Mouse (Mus musculus) heart, embryonic 12.5 days (tissue): ENCODE data around the gene 1700056E22Rik. TPM values are rescaled to one million over a fixed set of nuclear protein-coding genes. Genes with fewer than 3 reads are reported as not detected.
A peak's percentile ranks its signal among the peaks of the same experiment; 100 is the strongest.

Experiments used
- ATAC-seq: fragments of 200-750 bp; cut with Nextera tagmentation; 2 replicates; pipeline ENCODE4 v1.8.0; 2017; ENCODE audit warnings: moderate TSS enrichment, moderate library complexity; ENCODE audit not compliant: insufficient number of reproducible peaks, low FRiP score
- H3K27ac ChIP-seq: fragments of 300-500 bp; sonication (generic); 2 replicates; pipeline ENCODE4 v1.5.1; 2016; ENCODE audit warnings: mild to moderate bottlenecking, moderate library complexity; ENCODE audit not compliant: poor library complexity, severe bottlenecking
- H3K27me3 ChIP-seq: fragments of 300-500 bp; sonication (generic); replicated peaks from 2 replicates; pipeline ENCODE4 v1.6.1; 2016; ENCODE audit warnings: mild to moderate bottlenecking, moderate library complexity
- H3K36me3 ChIP-seq: fragments of 300-500 bp; sonication (generic); 2 replicates; pipeline ENCODE4 v1.6.1; 2016; ENCODE audit warnings: mild to moderate bottlenecking, moderate library complexity
- H3K4me1 ChIP-seq: fragments of 300-500 bp; sonication (generic); replicated peaks from 2 replicates; pipeline ENCODE4 v1.6.1; 2016; ENCODE audit warnings: mild to moderate bottlenecking
- H3K4me2 ChIP-seq: fragments of 300-500 bp; sonication (generic); 2 replicates; pipeline ENCODE4 v1.6.1; 2016; ENCODE audit warnings: mild to moderate bottlenecking, moderate library complexity
- H3K4me3 ChIP-seq: fragments of 300-500 bp; sonication (generic); 2 replicates; pipeline ENCODE4 v1.5.1; 2016; ENCODE audit warnings: mild to moderate bottlenecking
- H3K9ac ChIP-seq: fragments of 300-500 bp; sonication (generic); 2 replicates; pipeline ENCODE4 v1.6.1; 2016; ENCODE audit warnings: mild to moderate bottlenecking, moderate library complexity
- H3K9me3 ChIP-seq: fragments of 300-500 bp; sonication (generic); replicated peaks from 2 replicates; pipeline ENCODE4 v1.6.1; 2016; ENCODE audit warnings: mild to moderate bottlenecking, moderate library complexity
- WGBS: fragments of 180-500 bp; shearing (Covaris S2); methylation state at CpG from one replicate; pipeline ENCODE4 v1.1.7; 2016; 5-methylcytosine and 5-hydroxymethylcytosine counted together
- polyA plus RNA-seq: library from polyadenylated mRNA; unstranded; fragments of >200 nt; fragmentation: Nextera tagmentation; extraction: Ambion mirVana; gene quantifications from 2 replicates; pipeline ENCODE4 v1.2.1, GENCODE M21; 2016

Gene 1700056E22Rik
- polyA plus RNA-seq: 3.2 and 3.8 TPM in 2 replicates

DNA sequence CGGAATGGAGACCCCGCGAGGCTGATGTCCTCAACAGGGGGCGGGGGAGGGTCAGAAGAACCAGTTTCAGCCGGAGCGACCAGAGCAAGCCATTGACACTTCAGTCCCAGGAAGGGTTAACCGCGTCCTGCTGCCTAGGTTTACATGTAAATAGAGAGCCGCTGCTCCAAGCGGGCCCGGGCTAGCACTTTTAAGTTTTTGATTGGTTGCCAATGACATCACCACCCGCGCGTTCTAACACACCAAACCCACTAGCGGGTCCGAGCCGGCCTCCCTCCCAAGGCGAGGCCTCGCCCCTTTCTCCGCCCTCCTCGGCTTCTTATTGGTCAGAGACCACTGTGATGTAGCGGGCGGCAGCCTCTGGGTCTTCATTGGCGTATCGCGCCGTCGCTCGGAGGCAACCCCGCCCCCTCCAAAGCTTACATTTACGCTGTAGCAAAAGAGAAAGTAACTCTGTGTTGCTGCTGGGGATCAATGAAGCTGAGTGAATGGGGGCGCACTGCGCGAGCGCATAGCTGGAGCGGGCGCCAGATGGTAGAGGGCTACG, at the start of gene 1700056E22Rik:
Gene 1700056E22Rik, minus strand, starts transcription at position 291 of the 547 bp plus-strand sequence.
- H3K36me3 ChIP-seq: peaks cover 24% of the 10 kb centered on the region
- H3K27ac ChIP-seq: peak within 1 kb of the TSS; percentile 98
- H3K9ac ChIP-seq: peak within 1 kb of the TSS; percentile 96
- WGBS: under 1% methylated on average over 38 of the region's 38 CpGs
- H3K27me3 ChIP-seq: no peaks in the 10 kb centered on the region
- H3K4me2 ChIP-seq: peak within 1 kb of the TSS; percentile 84
- peak within 1 kb of the TSS; percentile 76 for H3K4me3 ChIP-seq
- H3K4me1 ChIP-seq: peaks cover 42% of the 10 kb centered on the region
- H3K9me3 ChIP-seq: no peaks in the 10 kb centered on the region
- peak; percentile 98 for ATAC-seq

GRCm38 (mm10) chr1:184083166-184083565, 49.1 kb upstream of the 1700056E22Rik start:
- H3K27me3 ChIP-seq: no peaks in the 10 kb centered on the region
- no peak for ATAC-seq
- no peak overlapping the region for H3K27ac ChIP-seq
- WGBS: 73% methylated on average over 7 of the region's 7 CpGs
- no peaks in the 10 kb centered on the region for H3K9me3 ChIP-seq
- no peak overlapping the region for H3K4me2 ChIP-seq
- no peaks in the 10 kb centered on the region for H3K4me1 ChIP-seq
- no peaks in the 10 kb centered on the region for H3K36me3 ChIP-seq
- H3K9ac ChIP-seq: no peak overlapping the region
- H3K4me3 ChIP-seq: no peak overlapping the region

DNA sequence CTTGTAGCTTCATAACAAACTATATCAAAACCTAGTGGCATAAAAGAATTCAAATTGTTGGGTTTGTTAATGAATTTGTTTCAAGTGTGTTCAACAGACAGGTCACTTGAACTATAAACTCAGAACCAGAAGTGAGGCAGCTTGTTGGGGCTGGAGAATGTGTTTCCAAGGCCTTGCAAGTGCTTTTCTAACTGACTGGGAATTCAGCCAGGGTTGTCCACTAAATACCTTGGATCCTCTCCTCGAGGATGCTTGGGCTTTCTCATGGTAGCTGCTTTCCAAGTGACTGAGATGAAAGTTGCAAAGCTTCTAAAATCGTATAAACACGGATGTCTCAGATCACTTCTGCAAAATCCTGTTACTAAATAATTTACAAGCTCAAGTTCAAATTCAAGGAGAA, 48.6 kb upstream of the 1700056E22Rik start:
- ATAC-seq: no peak
- 68% methylated on average over 3 of the region's 3 CpGs for WGBS
- Histone ChIP-seq H3K4me3 (no peak overlapping the region), H3K9me3 (no peaks in the 10 kb centered on the region), H3K27ac (no peak overlapping the region), H3K27me3 (no peaks in the 10 kb centered on the region), H3K4me1 (no peaks in the 10 kb centered on the region), H3K36me3 (no peaks in the 10 kb centered on the region), H3K4me2 (no peak overlapping the region), H3K9ac (no peak overlapping the region)

- Histone ChIP-seq H3K27ac (no peak overlapping the region), H3K4me1 (peaks cover 6% of the 10 kb centered on the region), H3K4me3 (no peak overlapping the region), H3K27me3 (no peaks in the 10 kb centered on the region), H3K9me3 (no peaks in the 10 kb centered on the region), H3K4me2 (no peak overlapping the region), H3K9ac (no peak overlapping the region), H3K36me3 (peaks cover 10% of the 10 kb centered on the region)
- 86% methylated on average over 3 of the region's 3 CpGs for WGBS
- no peak for ATAC-seq
Measured at GRCm38 (mm10) chr1:184079304-184079703, 45.2 kb upstream of the 1700056E22Rik start.

GRCm38 (mm10) chr1:184076756-184077155, 42.7 kb upstream of the 1700056E22Rik start:
- no peaks in the 10 kb centered on the region for H3K9me3 ChIP-seq
- H3K4me1 ChIP-seq: peaks cover 6% of the 10 kb centered on the region
- H3K4me3 ChIP-seq: no peak overlapping the region
- no peak overlapping the region for H3K9ac ChIP-seq
- H3K36me3 ChIP-seq: peaks cover 25% of the 10 kb centered on the region
- no peak overlapping the region for H3K27ac ChIP-seq
- no peak overlapping the region for H3K4me2 ChIP-seq
- no peak for ATAC-seq
- 28% methylated on average over 2 of the region's 2 CpGs for WGBS
- H3K27me3 ChIP-seq: no peaks in the 10 kb centered on the region

DNA sequence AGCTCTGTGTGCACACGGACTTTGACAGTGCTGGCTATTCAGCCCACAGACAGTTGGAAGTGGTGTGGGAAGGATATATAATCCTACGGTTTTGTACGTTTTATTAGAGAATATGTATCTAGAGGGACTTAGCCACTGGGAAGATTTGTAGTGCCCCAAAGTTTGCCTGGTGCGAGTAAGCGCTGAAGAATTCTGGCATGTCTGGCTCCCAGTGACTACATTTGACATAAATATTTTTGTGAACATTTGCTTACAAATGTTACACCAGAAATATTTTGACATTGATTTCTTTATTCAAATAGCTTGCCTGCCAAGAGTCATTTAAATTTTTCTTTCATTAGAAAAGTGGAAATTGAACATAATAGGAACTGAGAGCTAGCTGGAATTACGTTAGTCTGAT, 42.0 kb upstream of the 1700056E22Rik start:
- Histone ChIP-seq H3K9me3 (no peaks in the 10 kb centered on the region), H3K4me2 (no peak overlapping the region), H3K27ac (no peak overlapping the region), H3K4me3 (no peak overlapping the region), H3K4me1 (peaks cover 9% of the 10 kb centered on the region), H3K36me3 (peaks cover 32% of the 10 kb centered on the region), H3K9ac (no peak overlapping the region), H3K27me3 (no peaks in the 10 kb centered on the region)
- ATAC-seq: no peak
- WGBS: 80% methylated on average over 6 of the region's 6 CpGs

DNA sequence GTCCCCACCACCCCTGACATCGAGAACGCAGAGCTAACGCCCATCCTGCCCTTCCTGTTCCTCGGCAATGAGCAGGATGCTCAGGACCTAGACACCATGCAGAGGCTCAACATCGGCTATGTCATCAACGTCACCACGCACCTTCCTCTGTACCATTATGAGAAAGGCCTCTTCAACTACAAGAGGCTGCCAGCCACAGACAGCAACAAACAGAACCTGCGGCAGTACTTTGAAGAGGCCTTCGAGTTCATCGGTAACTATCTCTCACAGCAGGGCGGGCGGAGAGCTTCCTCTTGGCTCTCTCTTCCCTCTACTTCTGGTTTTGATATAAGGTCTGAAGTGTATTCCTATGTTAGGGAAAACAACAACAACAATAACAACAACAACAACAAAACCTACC, 34.9 kb upstream of the 1700056E22Rik start:
- Histone ChIP-seq H3K36me3 (peaks cover 41% of the 10 kb centered on the region), H3K27me3 (no peaks in the 10 kb centered on the region), H3K4me1 (peaks cover 21% of the 10 kb centered on the region), H3K4me3 (no peak overlapping the region), H3K9ac (no peak overlapping the region), H3K9me3 (no peaks in the 10 kb centered on the region), H3K27ac (0 out of 2 replicates have a peak overlapping the region, but pooled peaks have one; percentile 14), H3K4me2 (no peak overlapping the region)
- 90% methylated on average over 12 of the region's 12 CpGs for WGBS
- no peak for ATAC-seq

DNA sequence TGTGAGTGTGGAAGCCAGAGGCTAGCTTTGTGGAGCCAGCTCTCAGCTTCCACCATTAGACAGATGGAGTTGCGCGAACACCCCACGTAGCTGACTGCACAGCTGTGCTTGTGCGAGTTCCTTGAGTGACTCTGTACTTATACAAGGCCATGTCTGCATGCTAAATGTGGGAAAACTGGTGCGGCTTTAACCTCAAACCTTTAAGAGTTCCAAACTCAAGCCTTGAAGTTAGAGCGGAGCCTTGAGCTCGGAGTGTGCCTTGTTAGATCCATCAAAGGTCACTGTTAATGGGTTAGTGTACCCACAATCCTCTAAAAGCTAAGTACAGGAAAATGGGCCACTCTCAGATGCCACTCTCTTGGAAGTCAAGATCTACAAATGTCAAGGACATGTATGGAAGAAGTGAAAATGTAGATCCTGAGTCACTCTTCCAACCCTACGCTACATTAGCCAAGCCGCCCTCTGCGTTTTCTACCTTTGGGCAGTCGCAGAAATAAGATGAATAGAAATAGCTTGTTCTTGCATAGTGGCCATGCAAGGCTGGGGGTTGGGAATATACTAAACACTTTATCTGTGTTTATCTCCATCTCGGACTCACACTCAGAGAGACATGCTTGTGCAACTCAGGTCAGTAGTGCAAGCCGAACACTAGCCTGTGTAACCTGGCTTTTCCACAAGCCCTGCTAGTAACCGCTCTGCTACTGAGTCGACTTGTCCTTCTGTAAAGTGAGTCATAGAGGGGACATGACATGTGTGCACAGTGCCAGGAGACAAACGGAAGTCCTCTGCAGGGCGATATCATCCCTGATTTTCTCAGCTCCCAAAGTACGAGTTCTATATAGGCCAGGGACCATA, 33.8 kb upstream of the 1700056E22Rik start:
- ATAC-seq: no peak
- Histone ChIP-seq H3K4me2 (no peak overlapping the region), H3K27me3 (no peaks in the 10 kb centered on the region), H3K27ac (no peak overlapping the region), H3K4me3 (no peak overlapping the region), H3K9ac (no peak overlapping the region), H3K36me3 (peaks cover 30% of the 10 kb centered on the region), H3K4me1 (peaks cover 29% of the 10 kb centered on the region), H3K9me3 (no peaks in the 10 kb centered on the region)
- WGBS: 90% methylated on average over 18 of the region's 18 CpGs

- Histone ChIP-seq H3K27me3 (no peaks in the 10 kb centered on the region), H3K27ac (no peak overlapping the region), H3K4me1 (peaks cover 29% of the 10 kb centered on the region), H3K4me2 (no peak overlapping the region), H3K9ac (0 out of 2 replicates have a peak overlapping the region, but pooled peaks have one; percentile 19), H3K4me3 (no peak overlapping the region), H3K9me3 (no peaks in the 10 kb centered on the region), H3K36me3 (peaks cover 27% of the 10 kb centered on the region)
- 80% methylated on average over 11 of the region's 11 CpGs for WGBS
- no peak for ATAC-seq
Measured at GRCm38 (mm10) chr1:184066460-184067287, 32.6 kb upstream of the 1700056E22Rik start.

DNA sequence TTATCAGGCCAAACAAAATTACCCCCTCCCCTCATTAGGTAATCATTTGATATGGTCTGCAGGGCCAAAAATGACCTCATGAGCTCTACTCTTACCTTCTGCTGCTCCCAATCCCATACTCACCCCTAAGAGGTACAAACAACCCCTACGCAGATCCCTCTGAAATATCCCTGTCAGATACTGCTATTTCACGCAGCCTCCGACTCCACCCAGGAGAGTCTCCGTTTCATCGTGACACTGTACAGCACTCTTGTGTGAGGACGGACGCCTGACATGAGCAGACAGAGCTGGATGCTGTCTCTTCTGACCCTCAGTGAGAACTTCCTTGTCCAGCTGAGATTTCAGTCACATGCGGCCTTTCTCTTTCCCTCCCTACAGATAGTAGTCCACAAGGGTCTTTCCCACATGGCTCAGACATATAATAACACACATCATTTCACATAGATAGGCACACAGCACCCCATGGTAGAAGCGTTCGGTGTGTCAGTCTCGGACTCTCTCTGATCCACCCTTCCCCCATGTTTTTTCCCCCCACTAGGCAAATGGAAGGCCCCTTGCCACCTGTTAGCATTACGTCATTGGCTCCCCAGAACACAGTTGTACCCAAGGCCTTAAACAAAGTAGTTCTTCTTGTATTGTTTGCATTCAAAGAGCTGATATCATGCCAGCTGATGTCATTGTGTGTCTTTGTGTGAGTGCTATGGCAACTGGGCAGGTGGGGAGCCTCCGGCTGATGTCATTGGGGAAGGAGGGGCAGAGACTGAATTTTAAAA, 31.7 kb upstream of the 1700056E22Rik start:
- Histone ChIP-seq H3K4me1 (peaks cover 35% of the 10 kb centered on the region), H3K36me3 (peaks cover 18% of the 10 kb centered on the region), H3K9ac (no peak overlapping the region), H3K4me2 (no peak overlapping the region), H3K4me3 (no peak overlapping the region), H3K9me3 (no peaks in the 10 kb centered on the region), H3K27me3 (no peaks in the 10 kb centered on the region), H3K27ac (no peak overlapping the region)
- no peak for ATAC-seq
- WGBS: 86% methylated on average over 13 of the region's 13 CpGs
